Comparison of ENCODE assay signal across 18 mouse cellular contexts in the genomic region with DNA sequence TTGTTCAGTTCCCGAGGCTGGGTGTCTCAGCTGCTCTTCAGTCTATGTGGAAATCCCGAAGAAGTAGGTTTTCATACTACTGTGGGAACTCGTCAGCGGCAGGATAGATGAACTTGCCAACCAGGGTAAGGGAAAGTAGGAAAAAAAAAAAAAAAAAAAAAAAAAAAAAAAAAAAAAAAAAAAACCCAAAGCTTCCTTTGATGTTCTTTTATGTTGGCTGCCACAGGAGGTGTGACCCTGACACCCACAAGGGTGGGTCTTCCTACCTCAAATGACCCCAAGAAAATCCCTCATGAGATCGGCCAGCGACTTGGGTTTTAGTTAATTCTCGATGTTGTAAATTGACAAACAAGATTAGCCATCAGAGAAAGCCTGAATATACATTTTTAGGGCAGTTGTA.
"Had no signal": no experiment of that assay in that cellular context is flagged by ENCODE, and none has a peak within 500 bp of the region (broad histone marks: within the 10 kb centered on the region; RNA-seq: fewer than 3 reads in every experiment).

No protein-coding gene starts in this region.

- H3K36me3 ChIP-seq: midbrain, embryonic 10.5 days; midbrain, embryonic 12.5 days; neural tube, embryonic 12.5 days had no signal

- H3K4me3 ChIP-seq: midbrain, embryonic 10.5 days; midbrain, embryonic 12.5 days; myocyte; neural tube, embryonic 12.5 days had no signal

- H3K9ac ChIP-seq: lung, embryonic 14.5 days; midbrain, embryonic 12.5 days; neural tube, embryonic 12.5 days had no signal

- H3K4me2 ChIP-seq: lung, embryonic 14.5 days; midbrain, embryonic 12.5 days; neural tube, embryonic 12.5 days had no signal

- ATAC-seq: midbrain, embryonic 16.5 days had no signal

- DNase-seq: lung, adult 18-20 months; lung, embryonic 14.5 days; lung, postnatal 10 days; lung, postnatal 4 days; midbrain, embryonic 14.5 days; retina, postnatal 1 day; right cerebral cortex, adult 18-20 months; right cerebral cortex, postnatal 25 days; right cerebral cortex, postnatal 4 days; spleen, adult 18-20 months; thymus, adult 18-20 months; thymus, postnatal 25 days; thymus, postnatal 4 days had no signal

- H3K9me3 ChIP-seq: midbrain, embryonic 10.5 days; midbrain, embryonic 12.5 days; neural tube, embryonic 12.5 days had no signal

- H3K27ac ChIP-seq: midbrain, embryonic 10.5 days; midbrain, embryonic 12.5 days; neural tube, embryonic 12.5 days had no signal

- H3K27me3 ChIP-seq: midbrain, embryonic 12.5 days; neural tube, embryonic 12.5 days had no signal
